Comparison of ENCODE assay signal across 12 mouse cellular contexts in the genomic region with DNA sequence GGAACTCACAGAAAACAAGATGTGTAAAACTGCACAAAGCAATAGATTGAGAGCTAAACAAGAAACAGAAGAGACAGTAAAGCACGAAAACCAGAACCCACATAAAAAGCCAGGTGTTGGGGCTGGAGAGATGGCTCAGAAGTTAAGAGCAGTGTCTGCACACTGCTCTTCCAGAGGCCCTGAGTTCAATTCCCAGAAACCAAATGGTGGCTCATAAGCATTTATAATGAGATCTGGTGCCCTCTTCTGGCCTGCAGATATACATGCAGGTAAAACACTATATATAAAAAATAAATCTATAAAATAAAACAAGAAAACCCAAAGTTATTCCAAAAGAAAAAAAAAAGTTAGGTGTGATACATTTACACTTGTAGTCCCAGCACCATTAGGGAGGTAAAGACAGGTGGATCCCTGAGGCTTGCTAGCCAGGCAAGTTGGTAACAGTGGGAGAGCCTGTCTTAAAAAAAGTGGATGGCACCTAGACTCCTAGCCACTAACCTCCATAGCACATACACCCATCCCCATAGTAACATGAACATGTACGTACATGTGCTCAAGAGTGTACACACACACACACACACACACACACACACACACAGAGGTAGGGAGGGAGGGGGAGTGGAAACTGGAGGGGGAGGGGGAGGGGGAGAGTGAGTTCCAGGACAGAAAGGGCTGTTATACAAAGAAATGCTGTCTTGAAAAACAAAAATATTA. TPM values are rescaled to one million over a fixed set of nuclear protein-coding genes. Genes with fewer than 3 reads are reported as not detected.
DNase-seq lines count a peak whose midpoint lies in the region; ATAC-seq and TF ChIP-seq lines count a peak whose summit lies in the region.
"Had no signal": no experiment of that assay in that cellular context is flagged by ENCODE, and none has a peak within 500 bp of the region (broad histone marks: within the 10 kb centered on the region; RNA-seq: fewer than 3 reads in every experiment).

No protein-coding gene starts in this region.

- no peaks in the 10 kb centered on the region for H3K9me3 ChIP-seq in hindbrain, embryonic 11.5 days (ENCODE audit: control insufficient read depth, low read length)
- H3K9me3 ChIP-seq in hindbrain, embryonic 16.5 days (ENCODE audit: control insufficient read depth, low read length), result no peaks in the 10 kb centered on the region
- H3K9me3 ChIP-seq in midbrain, embryonic 14.5 days (ENCODE audit: control insufficient read depth, low read length), result no peaks in the 10 kb centered on the region
- H3K9me3 ChIP-seq in midbrain, embryonic 11.5 days (ENCODE audit: control insufficient read depth, low read length), result no peaks in the 10 kb centered on the region
- H3K9me3 ChIP-seq in stomach, postnatal 0 days (ENCODE audit: control insufficient read depth, low read length), result no peaks in the 10 kb centered on the region
- H3K9me3 ChIP-seq: embryonic facial prominence, embryonic 12.5 days; heart, embryonic 15.5 days; midbrain, embryonic 12.5 days had no signal

- 57% methylated on average over 2 of the region's 2 CpGs for WGBS in hindbrain, embryonic 11.5 days
- 54% methylated on average over 2 of the region's 2 CpGs for WGBS in hindbrain, embryonic 16.5 days
- 71% methylated on average over 2 of the region's 2 CpGs for WGBS in midbrain, embryonic 14.5 days
- WGBS in midbrain, embryonic 11.5 days, result 50% methylated on average over 2 of the region's 2 CpGs
- WGBS in stomach, postnatal 0 days, result 59% methylated on average over 2 of the region's 2 CpGs

- DNase-seq in hindbrain, embryonic 11.5 days (ENCODE audit: low spot score), result peak; percentile 28
- DNase-seq in midbrain, embryonic 14.5 days, result peak; percentile 46
- no peak for DNase-seq in midbrain, embryonic 11.5 days (ENCODE audit: low spot score, missing footprints)
- DNase-seq in NIH3T3 (ENCODE audit: low read depth), result peak; percentile 30
- no peak for DNase-seq in stomach, postnatal 0 days (ENCODE audit: low spot score)
- DNase-seq in right cerebral cortex, postnatal 10 days (ENCODE audit: low spot score in 2 of 2), result no peak
- no peak for DNase-seq in spleen, adult 18-20 months

- peak; percentile 64 for TF ChIP-seq CTCF in stomach, postnatal 0 days (IDR thresholded peaks at IDR 0.05; ENCODE audit: low read depth)

- no peaks in the 10 kb centered on the region for H3K27me3 ChIP-seq in hindbrain, embryonic 11.5 days (ENCODE audit: control insufficient read depth, insufficient read depth, low read length)
- no peaks in the 10 kb centered on the region for H3K27me3 ChIP-seq in hindbrain, embryonic 16.5 days (replicated peaks; ENCODE audit: control insufficient read depth, insufficient read depth, low read length)
- no peaks in the 10 kb centered on the region for H3K27me3 ChIP-seq in midbrain, embryonic 14.5 days (ENCODE audit: control insufficient read depth, insufficient read depth, low read length)
- H3K27me3 ChIP-seq in midbrain, embryonic 11.5 days (ENCODE audit: control insufficient read depth, insufficient read depth, low read length), result no peaks in the 10 kb centered on the region
- H3K27me3 ChIP-seq in stomach, postnatal 0 days (ENCODE audit: control insufficient read depth, insufficient read depth, low read length), result no peaks in the 10 kb centered on the region
- H3K27me3 ChIP-seq: embryonic facial prominence, embryonic 12.5 days; heart, embryonic 15.5 days; midbrain, embryonic 12.5 days had no signal

- H3K4me2 ChIP-seq in hindbrain, embryonic 11.5 days (replicated peaks; ENCODE audit: low read depth, low read length), result no peak overlapping the region
- H3K4me2 ChIP-seq in hindbrain, embryonic 16.5 days (ENCODE audit: low read length), result no peak overlapping the region
- H3K4me2 ChIP-seq in midbrain, embryonic 14.5 days (ENCODE audit: low read length), result no peak overlapping the region
- H3K4me2 ChIP-seq in midbrain, embryonic 11.5 days, result no peak overlapping the region
- H3K4me2 ChIP-seq in stomach, postnatal 0 days (replicated peaks; ENCODE audit: low read depth), result no peak overlapping the region
- H3K4me2 ChIP-seq: embryonic facial prominence, embryonic 12.5 days; heart, embryonic 15.5 days; liver, embryonic 11.5 days; midbrain, embryonic 12.5 days had no signal

- no peak overlapping the region for H3K4me3 ChIP-seq in hindbrain, embryonic 11.5 days (ENCODE audit: low read depth, low read length)
- no peak overlapping the region for H3K4me3 ChIP-seq in hindbrain, embryonic 16.5 days (ENCODE audit: low read length)
- H3K4me3 ChIP-seq in midbrain, embryonic 14.5 days (replicated peaks; ENCODE audit: low read depth, low read length), result no peak overlapping the region
- H3K4me3 ChIP-seq in midbrain, embryonic 11.5 days (ENCODE audit: low read depth, low read length), result no peak overlapping the region
- H3K4me3 ChIP-seq in stomach, postnatal 0 days (ENCODE audit: low read depth, low read length), result no peak overlapping the region
- H3K4me3 ChIP-seq: embryonic facial prominence, embryonic 12.5 days; heart, embryonic 15.5 days; midbrain, embryonic 12.5 days had no signal

- no peak for TF ChIP-seq EP300 in stomach, postnatal 0 days (optimal IDR thresholded peaks at IDR 0.05)

- H3K36me3 ChIP-seq in hindbrain, embryonic 11.5 days (ENCODE audit: control insufficient read depth, insufficient read depth, low read length), result no peaks in the 10 kb centered on the region
- H3K36me3 ChIP-seq in hindbrain, embryonic 16.5 days (ENCODE audit: control insufficient read depth, insufficient read depth, low read length), result no peaks in the 10 kb centered on the region
- H3K36me3 ChIP-seq in midbrain, embryonic 14.5 days (ENCODE audit: control insufficient read depth, insufficient read depth, low read length), result no peaks in the 10 kb centered on the region
- H3K36me3 ChIP-seq in midbrain, embryonic 11.5 days (ENCODE audit: control insufficient read depth, insufficient read depth, low read length), result no peaks in the 10 kb centered on the region
- no peaks in the 10 kb centered on the region for H3K36me3 ChIP-seq in stomach, postnatal 0 days (ENCODE audit: control insufficient read depth, insufficient read depth, low read length)
- H3K36me3 ChIP-seq: embryonic facial prominence, embryonic 12.5 days; heart, embryonic 15.5 days; midbrain, embryonic 12.5 days had no signal

- H3K27ac ChIP-seq in hindbrain, embryonic 11.5 days (ENCODE audit: low read depth, low read length), result no peak overlapping the region
- no peak overlapping the region for H3K27ac ChIP-seq in hindbrain, embryonic 16.5 days (ENCODE audit: low read depth, low read length)
- no peak overlapping the region for H3K27ac ChIP-seq in midbrain, embryonic 14.5 days (replicated peaks; ENCODE audit: low read depth, low read length)
- no peak overlapping the region for H3K27ac ChIP-seq in midbrain, embryonic 11.5 days (ENCODE audit: low read depth, low read length)
- H3K27ac ChIP-seq in stomach, postnatal 0 days (replicated peaks), result no peak overlapping the region
- H3K27ac ChIP-seq: embryonic facial prominence, embryonic 12.5 days; heart, embryonic 15.5 days; midbrain, embryonic 12.5 days had no signal

- no peaks in the 10 kb centered on the region for H3K4me1 ChIP-seq in hindbrain, embryonic 11.5 days (replicated peaks; ENCODE audit: control insufficient read depth, insufficient read depth, low read length)
- H3K4me1 ChIP-seq in hindbrain, embryonic 16.5 days (ENCODE audit: control insufficient read depth, insufficient read depth, low read depth, low read length), result no peaks in the 10 kb centered on the region; the same call in 1 of the 2 replicates
- H3K4me1 ChIP-seq in midbrain, embryonic 14.5 days (ENCODE audit: control insufficient read depth, insufficient read depth, low read length), result 0 out of 2 replicates have a peak, but pooled peaks cover 4% of the 10 kb centered on the region
- H3K4me1 ChIP-seq in midbrain, embryonic 11.5 days (ENCODE audit: control insufficient read depth, insufficient read depth, low read length), result peaks cover 7% of the 10 kb centered on the region
- H3K4me1 ChIP-seq in stomach, postnatal 0 days (replicated peaks; ENCODE audit: control insufficient read depth, insufficient read depth), result no peaks in the 10 kb centered on the region
- H3K4me1 ChIP-seq: embryonic facial prominence, embryonic 12.5 days had no signal

- no peak overlapping the region for H3K9ac ChIP-seq in hindbrain, embryonic 11.5 days (ENCODE audit: low read depth, low read length)
- H3K9ac ChIP-seq in hindbrain, embryonic 16.5 days (ENCODE audit: low read depth, low read length), result no peak overlapping the region
- no peak overlapping the region for H3K9ac ChIP-seq in midbrain, embryonic 14.5 days (replicated peaks; ENCODE audit: low read length)
- H3K9ac ChIP-seq in midbrain, embryonic 11.5 days (ENCODE audit: low read length), result no peak overlapping the region
- no peak overlapping the region for H3K9ac ChIP-seq in stomach, postnatal 0 days (ENCODE audit: low read length)
- H3K9ac ChIP-seq: embryonic facial prominence, embryonic 12.5 days; heart, embryonic 15.5 days; midbrain, embryonic 12.5 days had no signal

- ATAC-seq in hindbrain, embryonic 11.5 days (ENCODE audit: low FRiP score), result no peak
- ATAC-seq in hindbrain, embryonic 16.5 days, result no peak
- ATAC-seq in midbrain, embryonic 14.5 days (ENCODE audit: low FRiP score, low TSS enrichment), result no peak
- no peak for ATAC-seq in midbrain, embryonic 11.5 days (ENCODE audit: low FRiP score)
- 0 out of 2 replicates have a peak, but pooled peaks have one; percentile 10 for ATAC-seq in stomach, postnatal 0 days (ENCODE audit: low FRiP score, low TSS enrichment)

RNA-seq across cellular contexts. Expression of gene Tmcc1, which starts 54.0 kb away (rescaled TPM):
- polyA plus RNA-seq in hindbrain, embryonic 11.5 days (2014; fragmentation: Nextera tagmentation; extraction: Ambion mirVana), result 20.2 and 23.4 TPM in 2 replicates
- polyA plus RNA-seq in hindbrain, embryonic 16.5 days (2015; fragmentation: Nextera tagmentation; extraction: Ambion mirVana), result 23.4 TPM in 2 replicates
- polyA plus RNA-seq in midbrain, embryonic 14.5 days (2014; fragmentation: Nextera tagmentation; extraction: Ambion mirVana), result 25.8 and 26.2 TPM in 2 replicates
- 16.2 and 18.9 TPM in 2 replicates for polyA plus RNA-seq in midbrain, embryonic 11.5 days (2014; fragmentation: Nextera tagmentation; extraction: Ambion mirVana)
- 9.4 and 10.6 TPM in 2 replicates for polyA plus RNA-seq in stomach, postnatal 0 days (2015; fragmentation: Nextera tagmentation; extraction: Ambion mirVana)

Comparison
In these comparisons a context has a peak if more than half of its experiments do, and no peak if none do; other contexts are left out.
1. DNase-seq: peak in hindbrain, embryonic 11.5 days (single experiment), midbrain, embryonic 14.5 days (single experiment) and NIH3T3 (single experiment); none in midbrain, embryonic 11.5 days (single experiment), stomach, postnatal 0 days (single experiment), right cerebral cortex, postnatal 10 days (0 of 2) and spleen, adult 18-20 months (0 of 2).